Mouse (Mus musculus) forelimb bud, embryonic 11.5 days (tissue): ENCODE measurements around the gene Dgat2.

Source experiments
- DNase-seq: peaks from one replicate; pipeline ENCODE4 v3.0.0-alpha.2; 2012; ENCODE audit warnings: low read depth, low spot score

The Dgat2 gene

DNA sequence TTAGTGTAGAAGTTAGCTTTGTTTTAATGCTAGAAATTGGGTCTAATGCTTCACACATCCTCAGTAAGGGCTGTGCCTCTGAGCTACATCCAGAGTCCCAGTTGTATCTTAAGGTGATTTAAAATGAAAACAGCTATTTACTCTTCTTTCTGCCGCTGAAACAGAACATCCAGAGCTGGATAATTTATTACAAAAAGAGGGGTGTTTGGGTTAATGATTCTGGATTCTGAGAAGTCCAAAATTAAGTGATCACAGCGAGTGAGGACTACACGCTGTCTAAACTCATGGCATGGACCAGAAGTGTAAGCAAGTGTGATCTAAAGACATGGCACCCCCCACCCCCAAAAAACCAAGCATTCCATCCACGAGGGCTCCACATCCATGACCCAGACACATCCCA lies 11.4 kb upstream of the Dgat2 start:
- DNase-seq = no peak

DNA sequence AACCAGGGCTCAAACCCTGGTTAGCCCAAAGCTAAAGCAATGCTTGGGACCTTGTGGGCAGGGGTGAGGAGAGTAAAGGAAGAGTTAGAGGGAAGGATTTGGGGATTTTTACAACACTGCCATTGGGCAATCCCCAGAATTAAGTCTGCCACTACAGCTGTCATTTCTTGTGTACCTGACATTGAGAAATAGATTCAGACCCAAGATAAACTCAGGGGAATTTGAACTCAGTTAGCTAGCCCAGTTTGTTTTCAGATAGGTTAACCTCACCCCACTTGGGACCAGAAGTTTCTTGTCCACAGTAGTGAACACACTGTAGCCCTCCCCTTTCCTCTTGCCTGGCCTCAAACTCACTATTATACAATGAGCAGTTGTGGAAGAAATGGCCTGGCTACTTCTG lies 8.9 kb upstream of the Dgat2 start:
- no peak for DNase-seq

DNA sequence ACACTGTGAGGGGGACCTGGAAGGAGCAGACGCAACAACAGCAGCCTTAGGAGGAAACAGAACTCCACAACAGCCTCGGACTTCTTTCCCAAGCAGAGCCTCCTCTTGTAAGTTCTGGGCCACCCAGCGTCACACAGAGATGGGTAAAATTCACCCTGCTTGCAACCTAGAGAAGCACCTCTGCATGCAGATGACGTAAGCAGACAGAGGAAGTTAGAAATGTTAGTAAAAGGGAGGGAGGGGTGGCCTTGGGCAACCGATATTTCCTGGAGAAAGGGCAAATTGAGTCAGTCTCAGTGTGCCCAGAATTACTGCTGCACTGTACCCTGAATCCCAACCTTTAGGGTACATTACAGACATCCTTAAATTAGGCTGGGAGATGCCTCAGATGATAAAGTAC lies 7.4 kb upstream of the Dgat2 start:
- DNase-seq = no peak

DNA sequence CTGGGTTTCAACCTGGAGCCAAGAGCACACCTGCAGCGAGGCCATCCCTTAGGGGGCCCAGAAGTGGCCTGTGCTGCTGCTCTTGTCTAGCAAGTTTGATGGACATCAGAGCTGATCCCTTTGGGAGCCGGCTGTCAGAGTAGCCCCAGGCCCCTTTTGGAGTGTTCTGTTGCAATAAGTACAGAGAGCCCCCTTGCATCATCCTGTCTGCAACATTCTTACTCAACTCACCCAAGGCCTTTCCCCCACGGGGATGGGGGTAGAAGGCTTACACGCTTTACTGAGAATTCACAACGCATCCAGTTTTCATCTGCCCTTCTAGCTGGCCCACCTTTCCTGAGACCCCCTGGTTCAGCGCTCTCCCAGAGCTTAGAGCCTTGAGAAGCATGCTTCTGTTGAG lies 6.1 kb upstream of the Dgat2 start:
- DNase-seq = no peak

DNA sequence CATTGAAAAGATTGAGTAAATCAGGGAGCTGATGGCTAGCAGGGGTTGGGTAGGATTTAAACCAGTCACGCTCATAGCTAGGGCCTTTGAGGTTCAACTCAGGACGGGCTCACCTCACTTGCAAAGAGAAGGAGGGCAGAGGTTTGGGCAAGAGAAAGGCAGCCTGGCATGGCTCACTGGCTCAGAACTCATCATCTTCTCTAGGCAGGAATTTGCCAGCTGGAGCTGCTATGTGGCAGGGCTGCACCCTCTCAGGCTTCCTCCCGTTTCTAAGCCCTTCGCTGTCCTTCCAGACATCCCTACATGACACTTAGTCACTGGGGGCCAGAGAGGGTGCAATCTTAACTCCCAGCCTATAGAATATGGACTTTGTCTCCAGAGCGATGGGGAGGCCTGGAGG lies 4.9 kb upstream of the Dgat2 start:
- DNase-seq = no peak

DNA sequence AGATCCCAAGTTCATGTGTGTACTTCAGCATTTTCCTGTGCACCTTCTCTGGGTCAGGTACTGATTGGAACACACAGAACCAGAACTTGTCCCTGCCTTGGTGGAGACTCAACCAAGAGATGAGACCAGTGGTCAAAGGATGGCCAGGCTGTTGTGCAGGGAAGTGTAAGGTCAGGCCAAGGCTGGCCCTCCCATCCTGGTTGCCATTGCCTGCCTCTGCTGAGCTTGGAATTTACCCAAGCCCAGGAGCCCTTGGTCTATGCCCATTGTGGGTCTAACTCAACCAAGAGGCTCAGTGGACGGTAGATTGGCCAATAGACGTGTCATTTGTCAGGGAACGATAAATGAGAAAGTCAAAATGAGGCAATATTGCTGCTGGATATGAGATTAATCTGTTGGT lies 2.9 kb upstream of the Dgat2 start:
- no peak for DNase-seq

DNA sequence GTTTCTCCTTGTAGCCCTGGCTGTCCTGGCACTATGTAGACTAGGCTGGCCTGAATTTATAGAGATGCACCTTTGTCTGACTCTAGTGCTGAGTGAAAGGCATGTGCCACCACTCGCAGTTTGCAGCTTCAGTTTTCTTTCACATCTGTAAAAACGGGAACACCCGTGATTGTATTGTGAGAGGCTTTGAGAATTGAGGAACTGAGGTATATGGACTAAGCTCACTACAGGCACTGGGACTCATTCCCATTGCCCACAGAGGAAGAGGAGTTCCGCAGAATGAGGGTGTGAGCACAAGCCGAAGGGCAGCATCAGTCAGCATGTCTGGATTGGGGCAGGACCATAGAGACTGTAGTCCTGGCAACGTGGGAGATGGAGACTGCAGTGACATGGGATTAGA lies 1.2 kb upstream of the Dgat2 start:
- DNase-seq = no peak

DNA sequence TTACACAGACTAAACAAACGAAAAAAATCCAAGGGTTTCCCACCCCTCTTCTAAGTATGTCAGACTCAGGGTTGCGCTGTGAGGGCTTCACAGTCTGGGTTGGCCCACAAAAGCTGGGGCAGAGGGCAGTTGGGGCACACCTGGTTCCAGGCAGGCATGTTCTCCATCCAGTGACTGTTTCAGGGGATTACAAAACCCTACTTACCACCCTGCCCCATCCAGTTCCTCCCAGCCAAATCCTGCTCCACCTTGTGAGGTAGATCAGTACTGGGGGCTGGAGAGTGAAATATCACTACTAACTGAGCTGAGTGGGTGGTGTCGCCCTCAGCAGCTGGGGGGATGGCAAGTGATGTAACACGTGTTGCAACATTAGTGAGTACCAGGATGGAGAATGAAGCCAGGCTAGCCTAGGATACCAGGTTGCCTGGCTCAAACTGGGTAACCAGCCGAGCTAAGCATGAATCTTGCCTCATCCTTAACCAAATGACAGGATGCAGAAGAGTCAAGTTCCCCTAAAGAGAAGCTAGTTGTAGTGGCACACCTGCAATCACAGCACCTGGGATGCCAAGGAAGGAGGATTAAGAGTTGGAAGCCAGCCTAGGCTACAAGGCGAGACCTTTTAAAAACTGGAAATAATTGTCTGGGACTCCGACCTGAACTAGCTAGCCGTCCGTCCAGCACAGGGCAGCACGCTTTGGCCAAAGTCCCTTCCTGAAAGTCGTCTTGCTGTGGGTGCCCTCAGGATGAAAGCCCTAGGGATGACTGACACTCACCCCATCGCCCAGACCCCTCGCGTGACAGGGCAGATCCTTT lies 694 bp downstream of the Dgat2 start:
- DNase-seq = peak; percentile 8

DNA sequence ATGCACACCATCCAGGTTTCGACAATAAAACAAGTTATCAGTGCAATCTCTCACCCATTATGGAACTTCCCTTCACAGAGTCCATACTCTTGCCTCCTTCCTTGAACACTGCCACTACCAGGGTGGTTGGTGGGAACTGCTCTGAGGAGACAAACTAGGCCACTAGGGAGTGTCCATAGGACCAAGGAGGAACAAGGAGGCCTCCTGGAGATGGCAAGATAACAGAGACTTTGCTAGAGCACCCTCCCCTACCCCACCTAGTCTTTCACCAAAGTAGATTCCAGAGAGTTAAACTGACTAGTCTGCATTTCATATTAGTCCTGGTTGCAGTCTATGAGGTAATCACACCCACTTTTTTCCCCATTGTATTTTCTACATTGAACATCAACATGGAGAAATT lies 2.4 kb downstream of the Dgat2 start:
- no peak for DNase-seq

DNA sequence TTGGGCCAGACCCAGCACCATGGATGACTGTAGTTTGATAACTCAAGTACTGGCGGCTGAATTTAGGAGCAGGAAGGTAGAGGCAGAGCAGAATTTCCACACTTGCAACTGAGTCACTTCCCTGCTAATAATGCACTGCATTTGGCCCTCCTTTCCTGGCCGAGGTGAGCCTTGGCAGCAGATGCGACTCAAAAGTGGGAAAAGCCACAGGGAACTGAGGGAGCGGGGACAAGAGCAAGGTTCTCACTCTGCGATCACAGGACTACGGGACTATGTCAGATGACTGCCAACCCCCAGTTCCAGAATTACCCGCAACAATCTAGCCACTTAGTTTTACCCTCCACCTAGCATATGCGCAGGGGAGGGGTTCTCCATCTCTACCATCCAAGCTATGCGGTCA lies 3.2 kb downstream of the Dgat2 start:
- DNase-seq = no peak

DNA sequence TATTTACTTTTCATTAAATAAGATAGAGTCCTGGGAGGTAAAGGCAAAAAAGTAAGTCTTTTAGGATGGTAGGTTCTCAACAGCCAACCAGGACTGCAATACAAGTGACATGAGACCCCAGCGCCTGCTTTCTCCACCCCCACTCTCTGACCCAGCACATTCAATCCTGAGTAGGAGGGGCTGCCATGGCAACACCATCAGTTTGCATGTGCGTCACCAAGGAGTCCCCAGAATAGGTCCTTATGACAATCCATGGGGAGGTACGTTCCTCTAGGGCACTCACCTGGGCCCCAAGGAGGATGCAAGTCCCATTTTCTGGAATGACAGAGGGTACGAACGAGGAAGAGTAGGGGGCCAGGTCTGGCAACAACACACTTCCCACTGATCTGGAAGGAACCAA lies 5.1 kb downstream of the Dgat2 start:
- no peak for DNase-seq

DNA sequence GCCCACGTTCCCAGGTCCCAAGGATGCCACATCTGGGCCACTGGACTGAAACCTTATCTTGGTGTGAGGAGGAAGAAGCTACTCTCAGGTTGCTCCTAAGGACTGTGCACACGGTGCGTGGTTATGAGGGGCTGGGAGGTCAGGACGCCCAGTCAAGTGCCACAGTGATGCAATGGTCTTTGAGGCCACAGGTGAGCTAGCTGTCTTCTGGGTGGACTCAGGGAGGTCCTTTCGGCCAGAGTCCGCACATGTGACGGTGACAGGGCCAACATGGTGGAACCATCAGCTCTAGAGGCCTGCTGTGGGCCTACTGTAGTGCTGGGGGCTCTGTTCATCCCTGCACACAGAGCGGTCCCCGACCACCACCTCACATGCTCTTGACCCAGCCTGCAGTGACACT lies 6.9 kb downstream of the Dgat2 start:
- no peak for DNase-seq

DNA sequence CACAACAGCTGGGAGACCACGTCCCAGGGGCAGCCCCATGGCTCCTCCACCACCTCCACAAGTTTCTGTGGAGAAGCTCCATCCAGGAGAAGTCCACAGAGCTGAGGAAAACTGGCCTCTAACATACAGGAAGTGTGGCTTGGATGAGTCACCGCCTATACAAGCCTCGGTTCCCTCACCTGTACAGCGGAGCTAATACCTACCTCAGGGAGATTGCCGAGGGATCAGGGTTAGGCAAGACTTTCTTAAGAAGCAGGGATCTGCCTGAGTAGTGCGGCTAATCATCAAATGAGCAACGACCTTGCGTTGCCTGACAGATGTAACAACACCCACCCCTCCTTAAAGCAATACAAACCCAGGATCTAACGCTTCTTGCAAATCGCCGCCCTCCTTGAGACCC lies 7.4 kb downstream of the Dgat2 start:
- no peak for DNase-seq

DNA sequence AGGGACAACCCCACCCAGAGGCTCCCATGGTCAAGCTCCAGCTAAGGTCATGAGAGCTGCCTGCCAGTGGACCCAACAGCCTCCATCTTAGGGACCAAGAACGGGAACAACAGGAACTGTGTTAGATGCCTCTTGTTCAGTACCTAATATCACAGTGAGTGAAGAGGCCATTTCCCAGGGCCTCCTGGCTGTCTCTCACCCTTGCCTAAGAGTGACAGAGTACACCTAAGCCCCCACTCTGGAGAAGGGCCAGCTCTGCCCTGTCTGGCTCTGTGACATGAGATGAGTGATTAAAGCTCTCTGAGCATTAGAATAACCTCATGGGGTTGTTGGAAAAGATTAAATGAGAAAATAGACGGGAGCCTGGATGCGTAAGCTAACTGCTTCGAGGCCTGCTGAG lies 8.5 kb downstream of the Dgat2 start:
- no peak for DNase-seq

DNA sequence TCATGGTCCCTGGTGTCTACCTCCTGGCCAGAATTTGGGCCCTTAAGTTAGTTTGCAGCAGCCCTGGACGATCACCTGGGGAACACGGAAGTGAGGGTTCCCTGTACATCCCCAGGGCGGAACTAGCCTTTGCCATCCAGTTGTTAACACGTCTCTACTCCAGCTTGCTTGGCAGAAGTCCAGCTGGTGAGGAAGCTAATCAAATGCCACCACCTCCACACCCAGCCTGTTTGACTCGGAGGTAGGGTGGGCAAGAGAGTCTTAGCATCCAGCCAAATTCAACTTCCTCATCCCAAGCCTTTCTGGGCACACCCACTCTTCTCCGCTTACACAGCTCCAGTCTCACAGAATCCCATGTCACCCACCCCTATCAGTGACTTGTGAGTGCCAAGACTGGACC lies 9.6 kb downstream of the Dgat2 start:
- no peak for DNase-seq

DNA sequence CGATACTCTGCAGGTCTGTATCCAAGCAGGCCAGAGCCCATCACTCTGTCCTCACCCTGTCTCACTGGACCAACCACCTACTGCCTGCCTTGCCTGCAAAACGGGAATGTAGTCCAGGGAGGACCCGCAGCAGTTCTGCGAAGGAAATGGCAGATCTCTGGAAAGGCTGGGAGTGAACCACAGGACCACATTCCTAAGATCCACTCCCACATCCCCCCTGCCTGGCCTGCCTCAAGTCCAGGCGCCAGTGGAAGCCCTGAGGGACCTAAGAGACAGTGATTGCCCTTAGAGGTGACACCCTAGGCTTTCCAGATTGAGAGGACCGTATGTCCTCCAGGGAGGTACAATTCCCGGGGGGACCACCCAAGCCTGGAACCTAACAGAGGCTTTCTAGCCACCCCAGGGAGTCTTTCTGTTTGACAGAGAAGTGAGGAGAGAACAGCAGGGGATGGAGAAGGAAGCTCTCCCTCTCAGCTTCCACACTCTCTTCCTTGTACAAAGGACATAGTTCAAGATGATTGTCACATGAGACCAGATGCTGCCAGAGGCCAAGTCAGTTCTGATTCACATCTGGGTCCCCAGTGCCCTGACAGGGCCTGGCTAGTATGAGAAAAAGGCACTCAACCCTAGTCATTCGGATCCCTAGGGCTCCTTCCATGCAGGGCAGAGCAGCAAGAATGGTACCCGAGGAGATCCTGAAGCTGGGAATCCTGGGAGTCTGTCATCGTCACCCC lies 10.6 kb downstream of the Dgat2 start:
- DNase-seq = no peak

DNA sequence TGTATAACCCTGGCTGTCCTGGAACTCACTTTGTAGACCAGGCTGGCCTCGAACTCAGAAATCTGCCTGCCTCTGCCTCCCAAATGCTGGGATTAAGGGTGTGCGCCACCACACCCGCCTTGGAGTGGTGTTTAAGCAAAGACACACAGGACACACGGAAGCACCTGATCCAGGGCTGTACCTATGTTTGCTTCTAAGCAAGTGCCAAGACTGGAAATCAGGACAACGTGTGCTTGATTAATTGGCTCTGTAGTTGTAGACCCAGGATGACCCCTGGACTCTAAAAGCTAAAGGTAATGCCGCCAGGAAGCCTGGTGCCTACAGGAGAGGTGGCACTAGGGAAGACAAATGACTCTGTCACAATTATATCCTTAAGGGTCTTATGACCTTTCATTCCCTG lies 12.0 kb downstream of the Dgat2 start:
- DNase-seq = no peak

DNA sequence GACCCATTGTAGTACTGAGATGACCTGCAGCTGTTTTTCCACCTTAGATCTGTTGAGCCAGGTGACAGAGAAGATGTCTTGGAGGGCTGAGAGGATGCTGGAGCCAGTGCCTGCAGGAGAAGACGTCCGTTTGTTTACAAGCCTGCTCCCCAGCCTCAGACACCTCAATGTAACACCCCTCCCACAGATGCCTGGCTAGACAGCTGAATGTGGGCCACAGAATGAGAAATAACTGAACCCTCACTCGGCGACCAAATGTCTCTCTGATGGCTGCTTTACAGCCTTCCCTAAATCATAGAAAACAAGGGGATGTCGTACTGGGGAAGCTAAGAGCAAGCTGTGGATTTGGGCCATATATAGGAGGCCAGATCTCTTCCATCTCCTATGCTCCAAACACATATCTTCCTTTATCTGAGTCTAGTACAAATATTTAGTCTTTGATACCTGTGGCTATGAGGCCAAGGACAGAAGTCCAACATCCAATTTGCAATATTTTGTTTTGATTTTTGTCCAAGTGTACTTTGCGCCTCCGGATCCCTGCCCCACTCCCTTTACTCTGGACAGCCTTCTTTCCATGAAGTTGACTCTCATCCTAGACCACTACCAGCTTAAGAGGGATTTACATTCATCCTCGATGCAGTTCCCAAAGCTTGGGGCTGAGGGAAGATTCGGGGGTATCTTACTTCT lies 12.7 kb downstream of the Dgat2 start:
- DNase-seq = no peak

DNA sequence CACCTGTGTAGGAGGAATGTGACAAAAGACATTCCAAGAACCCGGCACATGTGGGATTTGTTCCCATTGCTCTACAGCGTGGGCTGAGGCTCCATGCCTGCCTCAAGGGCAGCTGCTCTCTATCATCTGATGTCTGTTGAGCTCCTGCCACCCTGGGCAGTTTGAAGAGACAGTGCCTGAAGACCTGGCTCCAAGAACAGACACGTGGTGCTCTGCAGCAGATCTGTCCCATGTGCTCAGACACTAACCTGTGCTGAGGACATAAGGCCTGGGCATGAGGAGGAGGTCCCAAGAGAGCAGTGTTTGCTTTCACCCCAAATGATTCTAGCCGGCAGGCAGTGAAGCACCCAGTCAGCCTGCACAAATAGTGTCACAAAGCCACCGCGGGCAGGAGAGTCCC lies 13.8 kb downstream of the Dgat2 start:
- DNase-seq = no peak

DNA sequence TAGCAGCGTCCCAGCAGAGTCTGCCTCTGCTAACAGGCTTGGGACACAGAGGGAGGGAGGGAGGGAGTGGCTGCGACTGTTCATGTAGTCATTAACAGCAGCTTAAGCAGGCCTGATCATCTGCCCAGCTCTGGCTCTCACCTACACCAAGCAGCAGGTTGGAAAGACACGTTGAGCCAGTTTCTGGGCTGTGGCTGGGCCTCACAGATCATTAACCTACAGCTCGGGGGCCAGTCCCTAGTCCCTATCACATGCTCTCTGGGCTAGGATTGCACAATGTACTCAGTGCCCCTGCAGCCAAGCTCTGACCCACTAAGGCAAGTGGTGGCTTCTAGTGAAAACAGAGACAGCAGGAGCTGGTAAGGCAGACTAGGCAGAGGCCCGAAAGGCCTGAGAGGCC lies 14.6 kb downstream of the Dgat2 start:
- DNase-seq = no peak

DNA sequence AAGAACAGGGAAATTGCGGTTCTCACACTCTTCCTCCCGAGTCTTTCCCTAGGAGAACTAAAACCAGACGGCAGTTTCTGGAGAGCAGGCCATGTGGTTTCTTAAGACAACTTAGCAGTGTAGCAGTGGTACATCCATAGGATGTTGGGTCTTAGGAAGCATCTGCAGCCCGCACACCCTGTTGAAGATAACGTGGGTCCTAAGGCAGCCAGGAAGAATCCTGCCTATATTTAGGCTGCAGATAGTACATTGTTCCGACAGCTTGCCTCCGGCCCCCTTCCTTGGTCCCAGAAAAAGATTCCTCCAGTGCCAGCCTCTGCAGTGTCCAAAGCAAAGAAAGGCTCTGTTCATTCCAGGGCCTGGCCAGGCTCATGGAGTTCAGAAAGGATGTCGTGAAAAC lies 16.4 kb downstream of the Dgat2 start:
- no peak for DNase-seq

DNA sequence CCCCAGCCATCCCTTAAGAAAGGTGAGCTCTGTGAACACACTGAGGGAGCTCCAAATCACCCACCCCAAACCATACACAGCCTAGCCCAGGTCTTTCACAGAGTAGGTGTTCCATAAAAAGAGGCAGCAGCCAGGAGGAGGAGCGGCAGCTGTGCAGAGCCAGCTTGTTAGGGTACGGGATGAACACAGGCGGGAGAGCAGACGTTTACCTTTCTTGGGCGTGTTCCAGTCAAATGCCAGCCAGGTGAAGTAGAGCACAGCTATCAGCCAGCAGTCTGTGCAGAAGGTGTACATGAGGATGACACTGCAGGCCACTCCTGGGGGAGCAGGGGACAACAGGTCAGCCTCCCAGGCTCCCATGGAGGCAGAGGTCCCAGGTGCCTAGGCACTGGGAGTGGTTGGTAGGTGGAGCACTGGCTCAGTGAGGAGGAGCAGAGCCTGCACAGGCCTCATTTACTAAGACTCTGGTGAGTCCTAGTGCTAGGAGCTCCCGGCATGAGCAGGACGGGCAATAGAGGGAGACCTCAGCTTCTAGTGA lies 17.6 kb downstream of the Dgat2 start:
- no peak for DNase-seq

DNA sequence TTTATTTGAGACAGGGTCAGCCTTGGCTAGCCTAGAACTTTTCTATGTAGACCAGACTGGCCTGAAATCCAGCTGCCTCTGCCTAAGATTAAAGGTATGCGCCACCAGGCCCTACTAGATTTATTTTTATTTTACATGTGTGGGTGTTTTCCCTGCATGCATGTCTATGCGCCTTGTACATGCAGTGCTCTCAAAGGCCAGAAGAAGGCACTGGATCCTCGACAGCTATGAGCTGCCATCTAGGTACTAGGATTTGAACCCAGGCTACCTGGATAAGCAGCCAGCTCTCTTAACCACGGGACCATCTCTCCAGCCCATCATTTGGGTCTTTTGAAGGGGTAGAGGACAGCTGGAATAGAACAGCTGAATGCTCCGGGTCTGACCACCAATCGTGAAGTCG lies 20.1 kb downstream of the Dgat2 start:
- DNase-seq = no peak
